Mouse (Mus musculus): ENCODE data around the gene Ggt1. TPM values are rescaled to one million over a fixed set of nuclear protein-coding genes. Genes with fewer than 3 reads are reported as not detected.

Gene Ggt1
- polyA plus RNA-seq, 2 experiments: 0.34 to 1.3 TPM

DNA sequence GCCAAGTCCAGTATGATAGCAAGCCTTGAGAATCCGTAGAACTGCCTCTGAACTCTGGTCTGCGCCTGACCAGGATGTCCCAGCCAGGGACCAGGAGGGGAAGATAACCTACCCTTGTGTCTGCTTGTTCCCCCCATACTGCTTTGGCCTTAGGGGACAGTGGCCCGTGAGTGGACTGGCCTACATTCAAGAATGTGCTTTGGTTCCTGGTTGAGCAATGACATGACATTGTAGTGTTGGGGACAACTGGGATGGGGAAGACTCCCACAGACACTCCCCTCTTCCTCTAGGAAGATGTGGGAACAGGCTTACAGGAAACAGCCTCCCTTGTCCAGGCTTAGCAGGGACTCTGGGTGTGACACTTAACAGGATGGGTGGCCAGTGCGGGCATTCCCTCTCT, 26.4 kb downstream of the Ggt1 start:
- no peak overlapping the region for H3K9ac ChIP-seq (ENCODE audit: low read depth, low read length, severe bottlenecking)
- DNase-seq (ENCODE audit: low spot score) (no peak), ATAC-seq (ENCODE audit: low FRiP score, low read depth) (no peak)
- peaks cover 18% of the 10 kb centered on the region for H3K4me1 ChIP-seq (ENCODE audit: control insufficient read depth, insufficient read depth, low read length)
- H3K27me3 ChIP-seq (ENCODE audit: control insufficient read depth, insufficient read depth, low read length): no peaks in the 10 kb centered on the region
- no peak for TF ChIP-seq POLR2A (IDR thresholded peaks at IDR 0.05; ENCODE audit: borderline replicate concordance, extremely low read depth, insufficient read depth, insufficient read length)
- no peak overlapping the region for H3K4me3 ChIP-seq (replicated peaks; ENCODE audit: low read length)
- H3K36me3 ChIP-seq (ENCODE audit: control insufficient read depth, insufficient read depth, low read length): no peaks in the 10 kb centered on the region
- H3K9me3 ChIP-seq (ENCODE audit: control insufficient read depth, low read length): no peaks in the 10 kb centered on the region
- H3K27ac ChIP-seq (replicated peaks; ENCODE audit: low read depth, low read length): no peak overlapping the region
- H3K4me2 ChIP-seq (replicated peaks; ENCODE audit: low read depth, low read length, severe bottlenecking): no peak overlapping the region
- WGBS: 89% methylated on average over 4 of the region's 4 CpGs

GRCm38 (mm10) chr10:75588336-75588735, 26.9 kb downstream of the Ggt1 start:
- Histone ChIP-seq H3K36me3 (ENCODE audit: control insufficient read depth, insufficient read depth, low read length) (no peaks in the 10 kb centered on the region), H3K27me3 (ENCODE audit: control insufficient read depth, insufficient read depth, low read length) (no peaks in the 10 kb centered on the region), H3K9me3 (ENCODE audit: control insufficient read depth, low read length) (no peaks in the 10 kb centered on the region), H3K4me1 (ENCODE audit: control insufficient read depth, insufficient read depth, low read length) (peaks cover 18% of the 10 kb centered on the region), H3K4me2 (replicated peaks; ENCODE audit: low read depth, low read length, severe bottlenecking) (no peak overlapping the region), H3K4me3 (replicated peaks; ENCODE audit: low read length) (no peak overlapping the region), H3K27ac (replicated peaks; ENCODE audit: low read depth, low read length) (no peak overlapping the region), H3K9ac (ENCODE audit: low read depth, low read length, severe bottlenecking) (no peak overlapping the region)
- ATAC-seq (ENCODE audit: low FRiP score, low read depth) (no peak), DNase-seq (ENCODE audit: low spot score) (no peak)
- WGBS: 34% methylated on average over 5 of the region's 5 CpGs
- TF ChIP-seq POLR2A (IDR thresholded peaks at IDR 0.05; ENCODE audit: borderline replicate concordance, extremely low read depth, insufficient read depth, insufficient read length): no peak

- DNase-seq (ENCODE audit: low spot score) (peak; percentile 68), ATAC-seq (ENCODE audit: low FRiP score, low read depth) (no peak)
- TF ChIP-seq POLR2A (IDR thresholded peaks at IDR 0.05; ENCODE audit: borderline replicate concordance, extremely low read depth, insufficient read depth, insufficient read length): no peak
- WGBS: 10% methylated on average over 5 of the region's 5 CpGs
- Histone ChIP-seq H3K4me1 (ENCODE audit: control insufficient read depth, insufficient read depth, low read length) (peaks cover 18% of the 10 kb centered on the region), H3K9me3 (ENCODE audit: control insufficient read depth, low read length) (no peaks in the 10 kb centered on the region), H3K4me3 (replicated peaks; ENCODE audit: low read length) (no peak within 1 kb of the TSS; the same call in 1 of the 2 replicates), H3K4me2 (replicated peaks; ENCODE audit: low read depth, low read length, severe bottlenecking) (no peak within 1 kb of the TSS; the same call in 1 of the 2 replicates), H3K27ac (replicated peaks; ENCODE audit: low read depth, low read length) (0 out of 2 replicates have a peak within 1 kb of the TSS, but pooled peaks have one; percentile 19), H3K36me3 (ENCODE audit: control insufficient read depth, insufficient read depth, low read length) (no peaks in the 10 kb centered on the region), H3K27me3 (ENCODE audit: control insufficient read depth, insufficient read depth, low read length) (no peaks in the 10 kb centered on the region), H3K9ac (ENCODE audit: low read depth, low read length, severe bottlenecking) (peak within 1 kb of the TSS; percentile 40)
Measured at GRCm38 (mm10) chr10:75589129-75589528, 27.7 kb downstream of the Ggt1 start, which contains the start of gene Ggt5. Ggt5 (plus strand) TSS chr10:75589340.

GRCm38 (mm10) chr10:75589651-75590050, 28.2 kb downstream of the Ggt1 start:
- no peaks in the 10 kb centered on the region for H3K9me3 ChIP-seq (ENCODE audit: control insufficient read depth, low read length)
- no peak overlapping the region; the same call in 1 of the 2 replicates for H3K4me2 ChIP-seq (replicated peaks; ENCODE audit: low read depth, low read length, severe bottlenecking)
- no peak for ATAC-seq (ENCODE audit: low FRiP score, low read depth)
- TF ChIP-seq POLR2A (IDR thresholded peaks at IDR 0.05; ENCODE audit: borderline replicate concordance, extremely low read depth, insufficient read depth, insufficient read length): no peak
- H3K27ac ChIP-seq (replicated peaks; ENCODE audit: low read depth, low read length): 0 out of 2 replicates have a peak overlapping the region, but pooled peaks have one; percentile 19
- H3K4me3 ChIP-seq (replicated peaks; ENCODE audit: low read length): no peak overlapping the region; the same call in 1 of the 2 replicates
- no peaks in the 10 kb centered on the region for H3K36me3 ChIP-seq (ENCODE audit: control insufficient read depth, insufficient read depth, low read length)
- no peak for DNase-seq (ENCODE audit: low spot score)
- 53% methylated on average over 16 of the region's 16 CpGs for WGBS
- H3K27me3 ChIP-seq (ENCODE audit: control insufficient read depth, insufficient read depth, low read length): no peaks in the 10 kb centered on the region
- peak overlapping the region; percentile 40 for H3K9ac ChIP-seq (ENCODE audit: low read depth, low read length, severe bottlenecking)
- peaks cover 18% of the 10 kb centered on the region for H3K4me1 ChIP-seq (ENCODE audit: control insufficient read depth, insufficient read depth, low read length)

DNA sequence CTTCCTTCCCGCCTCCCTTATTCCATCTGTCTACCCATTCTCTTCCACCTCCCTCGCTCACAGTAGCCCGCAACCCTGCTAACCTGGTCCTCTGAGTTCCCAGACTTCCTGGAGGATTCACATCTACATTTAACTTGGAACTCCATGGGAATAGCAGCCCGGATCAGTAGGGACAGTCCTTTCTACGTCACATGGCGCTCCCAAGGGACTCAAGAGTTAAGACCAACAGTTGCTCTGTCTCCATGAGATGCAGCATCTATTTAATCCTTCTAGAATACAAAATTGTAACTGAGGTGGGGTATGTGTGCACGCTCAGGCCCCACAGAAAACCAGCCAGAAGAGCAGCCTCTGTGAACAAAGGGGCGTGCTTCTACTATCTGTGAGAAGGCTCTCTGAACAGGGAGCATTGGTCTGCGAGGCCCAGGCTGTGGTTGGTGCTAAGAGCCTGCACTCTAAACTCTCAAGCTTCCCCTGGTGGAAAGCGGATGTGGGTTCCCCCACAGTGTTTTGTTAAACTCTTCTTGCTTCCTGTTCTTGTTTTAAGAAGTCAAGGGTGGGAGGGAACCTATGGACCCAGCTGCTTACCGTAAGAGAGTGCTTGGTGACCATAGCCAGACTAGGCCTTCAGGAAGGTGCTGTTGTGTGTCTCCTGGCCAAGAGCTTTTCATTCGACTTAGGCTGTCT, 29.9 kb downstream of the Ggt1 start:
- Histone ChIP-seq H3K36me3 (ENCODE audit: control insufficient read depth, insufficient read depth, low read length) (no peaks in the 10 kb centered on the region), H3K9me3 (ENCODE audit: control insufficient read depth, low read length) (no peaks in the 10 kb centered on the region), H3K4me2 (replicated peaks; ENCODE audit: low read depth, low read length, severe bottlenecking) (no peak overlapping the region), H3K4me1 (ENCODE audit: control insufficient read depth, insufficient read depth, low read length) (peaks cover 18% of the 10 kb centered on the region), H3K27me3 (ENCODE audit: control insufficient read depth, insufficient read depth, low read length) (no peaks in the 10 kb centered on the region), H3K4me3 (replicated peaks; ENCODE audit: low read length) (no peak overlapping the region), H3K27ac (replicated peaks; ENCODE audit: low read depth, low read length) (no peak overlapping the region), H3K9ac (ENCODE audit: low read depth, low read length, severe bottlenecking) (no peak overlapping the region)
- DNase-seq (ENCODE audit: low spot score) (no peak), ATAC-seq (ENCODE audit: low FRiP score, low read depth) (no peak)
- no peak for TF ChIP-seq POLR2A (IDR thresholded peaks at IDR 0.05; ENCODE audit: borderline replicate concordance, extremely low read depth, insufficient read depth, insufficient read length)
- WGBS: 72% methylated on average over 12 of the region's 12 CpGs
